Mouse (Mus musculus): ENCODE results near the gene Mylip.

Gene Mylip

DNA sequence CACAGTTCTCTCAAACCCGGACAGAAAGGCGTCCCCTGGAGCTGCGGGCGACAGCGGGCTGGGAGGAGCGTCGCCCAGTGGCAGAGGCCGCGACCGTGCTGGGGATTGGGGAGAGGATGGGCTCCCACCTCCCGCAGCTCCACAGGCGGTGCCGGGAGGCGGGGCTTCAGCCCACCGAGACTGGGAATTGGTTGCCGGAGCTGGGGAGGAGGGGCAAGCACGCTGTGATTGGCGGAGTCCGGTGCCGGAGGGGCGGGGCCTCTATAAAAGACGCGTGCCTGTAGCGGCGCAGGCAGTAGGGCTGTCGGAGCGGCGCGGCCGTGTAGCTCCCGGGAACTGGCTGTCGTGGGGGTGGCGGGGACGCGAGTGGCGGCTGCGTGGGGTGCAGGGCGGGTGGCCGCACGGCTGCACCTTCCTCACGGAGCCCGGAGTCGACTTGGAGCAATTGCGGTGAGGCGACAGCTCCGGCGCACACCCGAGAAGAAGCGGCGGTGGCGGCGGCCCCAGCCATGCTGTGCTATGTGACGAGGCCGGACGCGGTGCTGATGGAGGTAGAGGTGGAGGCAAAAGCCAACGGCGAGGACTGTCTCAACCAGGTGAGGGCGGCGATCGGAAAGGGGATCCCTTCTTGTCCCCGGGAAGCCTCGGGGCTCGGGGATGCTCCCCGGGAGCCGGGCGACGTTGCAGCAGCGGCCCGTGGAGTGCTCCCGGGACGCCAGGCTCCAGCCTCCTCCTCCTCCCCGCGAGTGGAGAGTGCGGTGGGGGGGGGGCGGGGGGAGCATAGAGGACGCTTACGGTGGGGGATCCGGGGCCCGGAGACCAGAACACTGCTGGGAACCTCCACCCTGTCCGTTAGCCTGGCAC lies at the start of gene Mylip:
Gene Mylip (plus strand): TSS at position 295 of the 864 bp plus-strand sequence.
- in situ Hi-C loops (cut with MboI), result no loop called here

DNA sequence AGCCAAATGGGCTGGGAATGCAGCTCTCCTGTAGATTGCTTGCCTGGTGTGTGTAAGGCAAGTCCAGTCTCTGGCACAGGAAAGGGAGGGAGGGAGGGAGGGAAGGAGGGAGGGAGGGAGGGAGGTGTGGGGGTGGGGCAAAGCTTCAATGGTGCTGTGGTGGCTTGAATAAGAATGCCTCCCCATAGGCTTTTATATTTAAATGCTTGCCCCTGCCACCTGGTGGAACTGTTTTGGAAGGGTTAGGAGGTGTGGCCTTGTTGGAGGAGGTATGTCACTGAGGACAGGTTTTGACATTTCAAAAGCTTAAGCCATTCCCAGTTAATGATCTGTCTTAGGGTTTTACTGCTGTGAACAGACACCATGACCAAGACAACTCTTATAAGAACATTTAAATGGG lies 47.6 kb upstream of the Mylip start:
- in situ Hi-C loops (cut with MboI), result no loop called here

DNA sequence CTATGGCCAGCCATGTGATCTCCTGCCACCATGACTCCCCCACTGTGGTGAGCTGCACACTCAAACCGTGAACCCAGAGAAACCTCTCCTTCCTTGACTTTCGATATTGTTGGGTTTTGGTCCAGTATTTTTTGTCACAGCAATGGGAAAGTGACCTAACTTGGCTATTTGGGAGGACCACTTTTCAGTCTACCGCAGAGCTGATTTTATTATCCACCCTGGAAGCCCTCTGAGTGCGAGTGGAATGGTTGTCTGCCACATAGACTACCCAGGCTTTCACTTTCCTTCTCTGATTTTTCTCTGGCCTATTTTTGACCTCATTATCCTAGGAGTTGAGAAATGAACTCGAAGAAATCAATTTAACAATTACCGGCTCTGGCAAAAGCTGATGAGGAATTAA lies 46.0 kb upstream of the Mylip start:
- in situ Hi-C loops (cut with MboI), result no loop called here

DNA sequence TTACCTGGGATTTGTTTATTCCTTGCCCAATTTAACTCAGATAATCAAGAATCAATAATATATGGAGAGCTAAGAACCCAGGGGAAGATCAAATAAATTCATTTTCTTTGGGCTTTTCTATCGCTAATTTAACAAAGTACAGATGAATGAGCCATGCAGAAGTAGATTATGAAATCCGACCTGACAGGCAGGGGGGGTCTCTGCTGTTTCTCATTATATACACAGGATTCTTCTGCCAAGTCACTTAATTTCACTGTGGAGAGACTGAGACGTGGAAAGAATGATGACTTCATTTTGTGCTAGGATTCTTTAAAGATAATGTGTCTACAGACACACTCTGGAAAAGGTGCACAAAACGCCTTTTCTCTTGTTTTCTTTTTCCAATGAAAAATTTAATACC lies 45.6 kb upstream of the Mylip start:
- in situ Hi-C loops (cut with MboI), result no loop called here

DNA sequence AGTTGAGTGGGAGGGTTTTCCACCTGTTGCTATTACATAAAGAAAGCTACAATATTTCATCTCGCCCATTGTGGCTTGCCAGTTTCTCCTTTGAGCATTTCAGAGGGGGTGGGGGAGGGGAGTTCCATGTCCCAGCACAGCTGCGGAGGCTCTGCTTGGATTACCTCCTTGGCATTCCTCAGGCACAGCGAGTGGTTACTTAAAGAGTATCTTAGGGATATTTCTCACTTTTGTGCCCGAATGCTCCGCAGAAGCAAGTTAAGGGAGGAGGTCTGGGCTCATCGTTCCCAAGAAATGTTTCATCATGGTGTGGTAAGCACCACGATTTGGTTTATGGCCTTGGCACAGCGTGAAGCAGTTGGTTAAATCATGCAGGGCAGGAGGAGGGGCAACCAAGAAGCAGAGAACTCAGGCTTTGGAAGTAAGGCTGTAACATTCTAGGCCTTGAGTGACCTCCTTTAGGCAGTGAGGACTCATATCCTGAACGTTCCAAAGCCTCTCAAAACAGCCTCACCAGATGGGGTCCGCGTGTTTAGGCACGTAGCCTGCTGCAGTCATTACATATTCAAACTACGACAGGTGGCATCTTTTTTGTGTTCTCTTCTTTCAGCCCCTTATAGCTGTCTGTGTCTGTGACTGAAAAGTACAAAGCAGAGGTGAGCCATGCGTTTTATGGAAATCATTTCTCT lies 43.9 kb upstream of the Mylip start:
- in situ Hi-C loops (cut with MboI), result no loop called here

DNA sequence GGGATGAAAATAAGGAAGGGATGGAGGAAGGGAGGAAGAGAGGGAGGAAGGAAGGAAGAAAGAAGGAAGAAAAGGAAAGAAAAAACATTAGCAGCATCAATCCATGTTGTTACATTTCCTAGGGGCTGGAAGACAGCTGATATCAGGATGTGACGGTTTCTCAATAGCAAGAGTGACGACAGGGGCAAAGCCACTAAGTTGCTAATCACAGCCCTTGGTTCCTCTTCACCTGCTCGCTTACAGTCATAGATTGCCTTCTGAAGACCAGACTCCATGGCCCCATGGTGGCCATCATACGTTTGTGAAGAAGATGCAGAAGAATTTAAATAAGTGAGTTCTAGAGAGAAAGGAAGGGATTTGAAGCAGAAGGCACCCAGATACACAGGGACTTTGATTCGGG lies 38.1 kb upstream of the Mylip start:
- in situ Hi-C loops (cut with MboI), result no loop called here

- in situ Hi-C loops (cut with MboI), result no loop called here
Measured at GRCm38 (mm10) chr13:45354824-45355223, 34.7 kb upstream of the Mylip start.

GRCm38 (mm10) chr13:45358208-45358607 lies 31.3 kb upstream of the Mylip start:
- in situ Hi-C loops (cut with MboI), result no loop called here

GRCm38 (mm10) chr13:45358676-45359323 lies 30.7 kb upstream of the Mylip start:
- in situ Hi-C loops (cut with MboI), result no loop called here

GRCm38 (mm10) chr13:45365788-45366187 lies 23.8 kb upstream of the Mylip start:
- in situ Hi-C loops (cut with MboI), result no loop called here

- in situ Hi-C loops (cut with MboI), result no loop called here
Measured at GRCm38 (mm10) chr13:45371673-45372072, 17.9 kb upstream of the Mylip start.

- in situ Hi-C loops (cut with MboI), result no loop called here
Measured at GRCm38 (mm10) chr13:45372456-45372855, 17.1 kb upstream of the Mylip start.

DNA sequence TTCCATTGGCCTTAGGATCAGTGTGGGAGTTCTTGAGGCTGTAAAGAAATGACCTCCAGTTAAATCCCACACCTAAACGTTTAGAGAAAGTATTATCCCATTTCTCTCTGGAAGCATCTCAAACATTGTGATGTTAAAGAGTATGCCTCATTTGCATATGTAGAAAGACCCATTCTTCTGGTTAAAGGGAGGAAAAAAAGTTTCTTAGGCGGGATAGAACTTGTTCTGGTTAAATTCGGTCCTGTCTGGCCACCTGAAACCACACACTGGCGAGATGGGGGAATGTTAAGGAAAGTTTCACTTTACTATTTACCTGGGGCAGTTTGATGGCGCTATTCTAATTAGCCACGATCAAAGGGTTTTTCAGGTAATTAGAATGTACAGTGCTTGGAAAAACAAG lies 14.7 kb upstream of the Mylip start:
- in situ Hi-C loops (cut with MboI), result no loop called here

- in situ Hi-C loops (cut with MboI), result no loop called here
Measured at GRCm38 (mm10) chr13:45382208-45382607, 7.3 kb upstream of the Mylip start.

- in situ Hi-C loops (cut with MboI), result no loop called here
Measured at GRCm38 (mm10) chr13:45384636-45385035, 4.9 kb upstream of the Mylip start.

DNA sequence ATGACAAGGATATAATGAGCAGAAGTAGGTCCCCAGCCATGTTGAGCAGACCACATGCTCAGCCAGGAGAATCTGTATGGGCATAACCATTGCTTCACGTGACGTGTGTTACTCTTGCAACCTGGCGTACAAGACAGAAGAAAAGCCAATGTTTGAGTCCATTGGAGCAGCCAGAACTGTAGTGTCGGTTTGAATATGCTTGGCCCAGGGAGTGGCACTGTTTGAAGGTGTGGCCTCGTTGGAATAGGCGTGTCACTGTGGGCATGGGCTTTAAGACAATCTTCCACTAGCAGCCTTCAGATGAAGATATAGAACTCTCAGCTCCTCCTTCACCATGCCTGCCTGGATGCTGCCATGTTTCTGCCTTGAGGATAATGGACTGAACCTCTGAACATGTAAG lies 4.0 kb upstream of the Mylip start:
- in situ Hi-C loops (cut with MboI), result no loop called here

DNA sequence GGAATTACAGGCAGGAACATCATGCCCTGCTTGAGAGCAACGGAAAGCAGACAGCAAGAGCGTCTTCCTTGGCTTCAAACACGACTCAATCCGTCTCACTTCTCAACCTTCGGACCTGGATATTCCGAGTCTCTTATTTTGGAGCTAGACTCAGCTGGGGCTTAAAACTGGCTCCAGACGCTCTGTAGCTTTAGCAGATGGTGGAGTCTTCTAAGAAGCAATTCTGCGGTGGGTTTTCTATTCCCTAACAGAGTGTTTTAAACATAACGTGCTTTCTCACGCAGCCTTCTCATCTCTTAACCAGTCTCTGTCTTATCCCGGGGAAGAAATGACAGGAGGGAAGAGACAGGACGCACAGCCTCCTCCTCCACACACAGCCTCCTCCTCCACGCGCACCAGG lies 3.3 kb upstream of the Mylip start:
- in situ Hi-C loops (cut with MboI), result no loop called here

DNA sequence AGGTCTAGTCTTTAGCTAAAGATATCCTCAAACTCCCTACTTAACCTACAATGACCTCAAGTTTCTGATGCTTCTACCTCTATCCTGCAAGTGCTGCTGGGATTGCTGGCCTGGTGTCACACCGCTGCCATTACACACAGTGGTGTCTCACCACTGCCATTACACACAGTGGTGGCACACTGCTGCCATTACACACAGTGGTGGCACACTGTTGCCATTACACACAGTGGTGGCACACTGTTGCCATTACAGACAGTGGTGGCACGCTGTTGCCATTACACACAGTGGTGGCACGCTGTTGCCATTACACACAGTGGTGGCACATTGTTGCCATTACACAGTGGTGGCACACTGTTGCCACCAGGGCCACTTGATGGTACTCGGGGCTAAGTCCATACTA lies 2.3 kb upstream of the Mylip start:
- in situ Hi-C loops (cut with MboI), result no loop called here

DNA sequence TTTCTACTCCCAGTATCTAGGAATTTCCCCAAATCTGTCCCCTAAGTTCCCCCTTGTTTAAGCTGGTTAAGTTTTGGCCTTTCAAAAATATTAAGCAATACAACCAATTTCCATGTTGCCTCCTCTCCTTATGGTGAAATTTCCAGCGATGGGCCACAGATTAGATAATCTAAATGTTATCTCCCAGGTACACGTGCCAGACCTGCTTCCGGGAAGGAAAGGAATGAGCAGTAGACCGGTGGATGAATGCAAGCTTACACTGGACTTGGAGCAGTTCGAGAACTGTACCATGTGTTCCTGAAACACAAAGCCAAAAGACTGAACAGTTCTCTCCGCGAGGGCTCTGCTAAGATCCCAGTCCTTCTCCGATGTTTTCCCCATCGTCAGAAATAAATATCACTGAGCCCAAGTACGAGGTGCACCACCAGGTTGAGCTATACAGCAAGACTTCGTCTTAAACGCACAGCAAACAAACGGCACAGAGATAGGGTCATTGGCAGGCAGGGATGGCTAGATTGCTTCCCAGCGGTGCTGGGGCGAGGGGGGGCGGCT lies 1.2 kb upstream of the Mylip start:
- in situ Hi-C loops (cut with MboI), result no loop called here

DNA sequence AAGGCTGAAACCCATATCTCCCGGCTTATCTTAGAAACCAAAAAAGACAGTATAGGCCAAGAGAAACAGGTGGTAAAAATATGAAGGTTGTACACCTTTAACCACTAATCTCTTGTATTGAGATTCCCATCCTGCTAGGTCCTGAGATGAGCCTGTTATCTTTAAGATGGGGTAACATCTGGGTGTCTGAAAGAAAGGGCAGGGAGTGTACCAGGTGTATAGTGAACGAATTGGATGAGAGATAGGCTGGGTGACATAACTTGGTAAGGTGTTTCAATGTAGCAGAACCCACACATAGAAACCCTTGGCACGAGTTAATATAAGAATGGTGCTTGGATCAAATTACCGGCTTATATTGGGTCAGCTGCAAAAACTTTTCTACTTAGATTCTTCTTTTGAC lies 653 bp upstream of the Mylip start:
- in situ Hi-C loops (cut with MboI), result no loop called here

GRCm38 (mm10) chr13:45390312-45390961 lies 895 bp downstream of the Mylip start:
- in situ Hi-C loops (cut with MboI), result no loop called here

Measured in mature B cell (primary cell).